Mouse (Mus musculus) forebrain, embryonic 16.5 days (tissue): ENCODE measurements around the gene Adgrl3. TPM values are rescaled to one million over a fixed set of nuclear protein-coding genes. Genes with fewer than 3 reads are reported as not detected.

ENCODE experiments used
- ATAC-seq: fragments of 200-750 bp; cut with Nextera tagmentation; 2 replicates; pipeline ENCODE4 v1.8.0; 2017; ENCODE audit warnings: mild to moderate bottlenecking, moderate library complexity
- H3K27ac ChIP-seq: fragments of 300-500 bp; sonication (generic); 2 replicates; pipeline ENCODE4 v1.5.1; 2014; ENCODE audit warnings: low read length, control low read depth
- H3K27me3 ChIP-seq: fragments of 300-500 bp; sonication (generic); replicated peaks from 2 replicates; pipeline ENCODE4 v1.6.1; 2014; ENCODE audit warnings: low read length; ENCODE audit not compliant: control insufficient read depth, insufficient read depth
- H3K36me3 ChIP-seq: fragments of 300-500 bp; sonication (generic); 2 replicates; pipeline ENCODE4 v1.6.1; 2014; ENCODE audit not compliant: control insufficient read depth, insufficient read depth
- H3K4me1 ChIP-seq: fragments of 300-500 bp; sonication (generic); replicated peaks from 2 replicates; pipeline ENCODE4 v1.6.1; 2014; ENCODE audit warnings: low read length; ENCODE audit not compliant: control insufficient read depth, insufficient read depth
- H3K4me2 ChIP-seq: fragments of 300-500 bp; sonication (generic); 2 replicates; pipeline ENCODE4 v1.6.1; 2014; ENCODE audit warnings: mild to moderate bottlenecking, low read length, control low read depth
- H3K4me3 ChIP-seq: fragments of 300-500 bp; sonication (generic); replicated peaks from 2 replicates; pipeline ENCODE4 v1.5.1; 2014; ENCODE audit warnings: mild to moderate bottlenecking, low read length, control low read depth
- H3K9ac ChIP-seq: fragments of 300-500 bp; sonication (generic); replicated peaks from 2 replicates; pipeline ENCODE4 v1.6.1; 2014; ENCODE audit warnings: low read depth, low read length, control low read depth
- H3K9me3 ChIP-seq: fragments of 300-500 bp; sonication (generic); 2 replicates; pipeline ENCODE4 v1.6.1; 2016; ENCODE audit warnings: low read length; ENCODE audit not compliant: control insufficient read depth
- WGBS: fragments of 180-500 bp; shearing (Covaris S2); extraction: QIAGEN DNeasy Blood & Tissue Kit; methylation state at CpG from one replicate; pipeline ENCODE4 v1.1.7; 2014; 5-methylcytosine and 5-hydroxymethylcytosine counted together
- polyA plus RNA-seq: library from polyadenylated mRNA; unstranded; fragments of >200 nt; fragmentation: Nextera tagmentation; extraction: Ambion mirVana; gene quantifications from 2 replicates; pipeline ENCODE4 v1.2.1, GENCODE M21; 2015

Gene Adgrl3
- polyA plus RNA-seq, 1 experiment from 2014 or later, result 63.6 TPM

GRCm38 (mm10) chr5:81661611-81662390, 641.9 kb downstream of the Adgrl3 start:
- H3K27me3 ChIP-seq, result no peaks in the 10 kb centered on the region
- H3K9me3 ChIP-seq, result no peaks in the 10 kb centered on the region
- H3K9ac ChIP-seq, result no peak overlapping the region
- 0 out of 2 replicates have a peak, but pooled peaks cover 4% of the 10 kb centered on the region for H3K4me1 ChIP-seq
- H3K4me2 ChIP-seq, result no peak overlapping the region
- 22% methylated on average over 6 of the region's 6 CpGs for WGBS
- H3K27ac ChIP-seq, result no peak overlapping the region
- no peak overlapping the region for H3K4me3 ChIP-seq
- H3K36me3 ChIP-seq, result no peaks in the 10 kb centered on the region
- ATAC-seq, result peak; percentile 23; the same call in 1 of the 2 replicates

GRCm38 (mm10) chr5:81671025-81671424, 651.1 kb downstream of the Adgrl3 start:
- H3K36me3 ChIP-seq, result no peaks in the 10 kb centered on the region
- no peak overlapping the region for H3K4me2 ChIP-seq
- H3K9ac ChIP-seq, result no peak overlapping the region
- ATAC-seq, result peak; percentile 57; the same call in 1 of the 2 replicates
- 7% methylated on average over 4 of the region's 4 CpGs for WGBS
- no peaks in the 10 kb centered on the region for H3K4me1 ChIP-seq
- no peaks in the 10 kb centered on the region for H3K9me3 ChIP-seq
- H3K4me3 ChIP-seq, result no peak overlapping the region
- H3K27ac ChIP-seq, result no peak overlapping the region
- no peaks in the 10 kb centered on the region for H3K27me3 ChIP-seq

GRCm38 (mm10) chr5:81674275-81674974, 654.5 kb downstream of the Adgrl3 start:
- Histone ChIP-seq H3K4me1 (no peaks in the 10 kb centered on the region), H3K9ac (no peak overlapping the region), H3K9me3 (no peaks in the 10 kb centered on the region), H3K36me3 (no peaks in the 10 kb centered on the region), H3K4me3 (no peak overlapping the region), H3K27ac (no peak overlapping the region), H3K4me2 (no peak overlapping the region), H3K27me3 (no peaks in the 10 kb centered on the region)
- WGBS, result 94% methylated on average over 4 of the region's 4 CpGs
- ATAC-seq, result no peak

- no peak for ATAC-seq
- 66% methylated on average over 1 of the region's 1 CpGs for WGBS
- no peak overlapping the region for H3K4me3 ChIP-seq
- no peaks in the 10 kb centered on the region for H3K27me3 ChIP-seq
- no peaks in the 10 kb centered on the region for H3K4me1 ChIP-seq
- no peak overlapping the region for H3K27ac ChIP-seq
- no peaks in the 10 kb centered on the region for H3K36me3 ChIP-seq
- no peak overlapping the region for H3K4me2 ChIP-seq
- H3K9ac ChIP-seq, result no peak overlapping the region
- H3K9me3 ChIP-seq, result no peaks in the 10 kb centered on the region
Measured at GRCm38 (mm10) chr5:81674975-81675371, 655.0 kb downstream of the Adgrl3 start.

- Histone ChIP-seq H3K4me1 (no peaks in the 10 kb centered on the region), H3K9me3 (no peaks in the 10 kb centered on the region), H3K4me3 (no peak overlapping the region), H3K27me3 (no peaks in the 10 kb centered on the region), H3K27ac (no peak overlapping the region), H3K9ac (no peak overlapping the region), H3K4me2 (no peak overlapping the region), H3K36me3 (no peaks in the 10 kb centered on the region)
- no peak for ATAC-seq
- 69% methylated on average over 1 of the region's 1 CpGs for WGBS
Measured at GRCm38 (mm10) chr5:81676896-81677295, 657.0 kb downstream of the Adgrl3 start.

GRCm38 (mm10) chr5:81686206-81686605, 666.3 kb downstream of the Adgrl3 start:
- no peak for ATAC-seq
- 49% methylated on average over 3 of the region's 3 CpGs for WGBS
- Histone ChIP-seq H3K9me3 (no peaks in the 10 kb centered on the region), H3K9ac (no peak overlapping the region), H3K4me3 (no peak overlapping the region), H3K4me2 (no peak overlapping the region), H3K4me1 (no peaks in the 10 kb centered on the region), H3K36me3 (no peaks in the 10 kb centered on the region), H3K27me3 (no peaks in the 10 kb centered on the region), H3K27ac (no peak overlapping the region)

- ATAC-seq, result no peak
- H3K9ac ChIP-seq, result no peak overlapping the region
- no peaks in the 10 kb centered on the region for H3K9me3 ChIP-seq
- 74% methylated on average over 4 of the region's 4 CpGs for WGBS
- H3K4me2 ChIP-seq, result no peak overlapping the region
- no peaks in the 10 kb centered on the region for H3K27me3 ChIP-seq
- H3K4me1 ChIP-seq, result no peaks in the 10 kb centered on the region
- H3K27ac ChIP-seq, result no peak overlapping the region
- H3K36me3 ChIP-seq, result no peaks in the 10 kb centered on the region
- no peak overlapping the region for H3K4me3 ChIP-seq
Measured at GRCm38 (mm10) chr5:81686845-81687244, 666.9 kb downstream of the Adgrl3 start.

- H3K4me2 ChIP-seq, result no peak overlapping the region
- H3K9me3 ChIP-seq, result no peaks in the 10 kb centered on the region
- no peaks in the 10 kb centered on the region for H3K4me1 ChIP-seq
- 72% methylated on average over 3 of the region's 3 CpGs for WGBS
- H3K4me3 ChIP-seq, result no peak overlapping the region
- ATAC-seq, result no peak
- no peaks in the 10 kb centered on the region for H3K27me3 ChIP-seq
- H3K9ac ChIP-seq, result no peak overlapping the region
- H3K36me3 ChIP-seq, result no peaks in the 10 kb centered on the region
- no peak overlapping the region for H3K27ac ChIP-seq
Measured at GRCm38 (mm10) chr5:81729620-81730019, 709.7 kb downstream of the Adgrl3 start.

- no peak overlapping the region for H3K4me2 ChIP-seq
- H3K36me3 ChIP-seq, result no peaks in the 10 kb centered on the region
- peak; percentile 83 for ATAC-seq
- H3K4me3 ChIP-seq, result no peak overlapping the region
- no peaks in the 10 kb centered on the region for H3K9me3 ChIP-seq
- no peak overlapping the region for H3K9ac ChIP-seq
- H3K4me1 ChIP-seq, result peaks cover 6% of the 10 kb centered on the region; the same call in 1 of the 2 replicates
- H3K27me3 ChIP-seq, result no peaks in the 10 kb centered on the region
- H3K27ac ChIP-seq, result no peak overlapping the region
- WGBS, result 53% methylated on average over 3 of the region's 3 CpGs
Measured at GRCm38 (mm10) chr5:81736008-81736407, 716.1 kb downstream of the Adgrl3 start.
